Mouse (Mus musculus) monocyte, adult 2 months (primary cell): Measurements from ENCODE around the gene Rpl24.
"Not testable (repeated sequence)": the region's sequence is repeated elsewhere in the genome, so short reads cannot be mapped to it uniquely, and the experiment has no call there.

Experiments
- DNase-seq, 2 experiments: peaks; one replicate each; pipeline ENCODE4 v3.0.0; 2022; ENCODE audit warnings: low spot score in 2 of 2, low read depth in 1 of 2

Rpl24 gene

DNA sequence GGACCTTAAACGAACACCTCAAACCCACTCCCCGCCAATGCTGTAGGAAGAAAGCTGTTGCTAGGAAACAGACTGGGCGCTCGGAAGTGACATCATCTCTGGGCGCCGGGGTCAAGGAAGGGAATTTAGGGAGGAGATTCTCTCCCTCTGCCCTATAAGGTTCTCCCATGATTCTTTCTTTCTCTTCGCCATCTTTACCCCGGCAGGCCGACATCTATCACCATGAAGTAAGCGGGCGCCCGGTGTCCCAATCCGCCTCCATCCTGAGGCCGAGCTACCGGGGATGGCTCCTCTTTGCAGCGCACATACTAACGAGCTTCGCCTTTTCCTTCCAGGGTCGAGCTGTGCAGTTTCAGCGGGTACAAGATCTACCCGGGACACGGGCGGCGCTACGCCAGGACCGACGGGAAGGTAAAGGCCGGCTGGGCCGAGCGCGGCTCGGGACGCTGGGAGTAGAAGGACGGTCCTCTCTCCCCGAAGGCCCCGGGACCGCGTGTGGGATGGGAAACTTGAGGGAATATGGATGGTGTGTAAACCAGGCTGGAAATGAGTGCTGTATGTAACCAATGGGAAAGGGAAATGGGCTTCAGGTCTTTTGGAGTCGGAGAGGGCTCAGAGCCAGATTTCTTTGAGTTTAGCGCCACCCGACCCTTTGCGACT, at the start of gene Rpl24:
Gene Rpl24 (plus strand): TSS at position 64 of the 660 bp plus-strand sequence.
- DNase-seq: peak; percentile 77 to 87

GRCm38 (mm10) chr16:55922079-55922478, 44.0 kb upstream of the Rpl24 start:
- DNase-seq: no peak

GRCm38 (mm10) chr16:55924010-55924409, 42.1 kb upstream of the Rpl24 start:
- no peak for DNase-seq

DNA sequence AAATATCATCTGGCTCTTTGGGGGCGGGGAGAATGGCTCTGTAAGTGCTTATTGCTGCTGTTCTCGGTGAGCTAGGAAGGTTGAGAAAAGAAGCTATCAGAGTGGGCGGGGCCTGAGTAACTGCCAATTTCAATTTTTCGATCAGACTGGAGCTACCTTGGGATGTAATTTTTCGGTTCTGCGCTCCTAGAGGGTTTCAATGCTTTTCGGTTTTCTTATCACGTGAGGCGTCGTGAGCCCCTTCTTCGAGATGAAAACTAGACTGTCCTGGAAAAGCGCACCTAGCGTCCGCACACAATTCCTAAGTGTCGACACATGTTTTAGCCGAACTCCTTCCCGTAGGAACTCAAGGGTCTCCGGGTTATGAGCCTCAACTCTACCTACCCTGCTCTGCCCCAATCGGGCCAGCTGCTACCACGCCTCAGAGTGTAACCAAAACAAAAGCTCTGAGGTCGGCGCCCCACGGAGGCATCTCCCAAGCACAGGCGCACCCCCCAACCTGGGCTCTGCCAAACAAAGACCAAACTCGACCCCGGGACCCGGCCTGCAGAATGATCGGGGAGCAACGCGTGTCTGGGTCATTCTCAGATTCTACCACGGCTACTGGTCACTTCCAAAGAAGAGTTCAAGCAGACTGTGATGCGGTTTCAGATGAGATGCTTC, 32.3 kb upstream of the Rpl24 start:
- DNase-seq: peak in 1 of 2 experiments; percentile 13

- DNase-seq: peak; percentile 79 to 81
Measured at GRCm38 (mm10) chr16:55934453-55935037, 31.5 kb upstream of the Rpl24 start, which contains the start of gene Cep97. TSS of gene Cep97 (minus strand) at chr16:55934855.

DNA sequence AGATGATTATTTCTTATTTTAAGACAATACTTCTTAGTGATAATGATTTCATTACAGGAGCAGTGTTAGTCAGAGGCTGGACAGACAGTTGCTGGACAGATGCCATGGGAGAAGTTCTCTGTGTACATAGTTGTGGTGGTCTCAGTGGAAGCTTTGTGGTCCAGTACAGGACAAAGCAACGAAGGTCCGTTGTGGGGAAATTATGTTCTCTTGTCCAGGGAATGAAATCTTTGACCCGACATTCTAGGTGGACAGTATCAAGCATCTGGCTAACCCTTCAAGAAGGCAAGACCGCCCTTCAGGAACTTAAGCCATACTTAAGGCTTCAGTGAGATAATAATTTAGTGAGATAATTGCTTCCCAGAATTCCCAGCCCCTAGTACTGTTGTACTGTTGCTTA, 27.3 kb upstream of the Rpl24 start:
- no peak for DNase-seq

- DNase-seq: no peak
Measured at GRCm38 (mm10) chr16:55939703-55940102, 26.4 kb upstream of the Rpl24 start.

GRCm38 (mm10) chr16:55940781-55941180, 25.3 kb upstream of the Rpl24 start:
- DNase-seq: no peak

DNA sequence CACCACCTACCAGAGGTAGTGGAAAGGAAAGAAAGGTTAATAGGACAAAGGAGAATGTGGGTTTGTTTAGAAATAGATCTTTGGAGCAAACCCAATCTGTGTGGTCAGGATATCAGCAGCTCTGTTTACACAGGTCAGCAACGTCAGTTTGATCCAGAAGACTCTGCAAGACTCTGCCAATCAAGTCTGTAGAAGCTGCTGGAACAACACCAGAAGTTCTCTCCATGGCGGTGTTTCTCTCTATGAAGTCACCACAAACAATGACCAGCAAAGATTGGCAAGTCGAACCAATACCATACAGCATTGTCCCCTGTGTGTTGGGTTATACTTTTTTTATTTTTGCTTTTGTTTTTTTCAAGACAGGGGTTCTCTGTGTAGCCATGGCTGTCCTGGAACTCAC, 18.8 kb upstream of the Rpl24 start:
- DNase-seq: no peak

DNA sequence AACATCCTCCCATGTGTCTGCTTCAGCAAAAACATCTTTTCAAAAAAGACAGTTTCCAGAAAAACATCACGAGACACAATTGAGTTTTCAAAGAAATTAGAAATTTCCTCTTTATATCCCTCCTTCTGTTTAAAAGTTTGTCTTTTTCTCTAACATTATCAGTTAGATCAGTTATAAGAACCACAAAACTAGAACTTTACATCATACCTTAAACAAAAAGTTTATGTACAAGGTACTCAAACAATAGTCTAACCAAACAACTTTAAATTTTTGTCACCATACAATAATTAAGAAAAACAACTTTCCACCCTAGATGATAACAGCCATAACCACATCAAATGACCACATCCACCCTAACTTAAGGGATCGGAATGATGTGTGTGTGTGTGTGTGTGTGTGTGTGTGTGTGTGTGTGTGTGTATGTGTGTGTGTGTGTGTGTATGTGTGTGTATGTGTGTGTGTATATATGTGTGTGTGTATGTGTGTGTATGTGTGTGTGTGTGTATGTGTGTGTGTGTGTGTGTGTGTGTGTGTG, 18.1 kb upstream of the Rpl24 start:
- not testable (repeated sequence) for DNase-seq

DNA sequence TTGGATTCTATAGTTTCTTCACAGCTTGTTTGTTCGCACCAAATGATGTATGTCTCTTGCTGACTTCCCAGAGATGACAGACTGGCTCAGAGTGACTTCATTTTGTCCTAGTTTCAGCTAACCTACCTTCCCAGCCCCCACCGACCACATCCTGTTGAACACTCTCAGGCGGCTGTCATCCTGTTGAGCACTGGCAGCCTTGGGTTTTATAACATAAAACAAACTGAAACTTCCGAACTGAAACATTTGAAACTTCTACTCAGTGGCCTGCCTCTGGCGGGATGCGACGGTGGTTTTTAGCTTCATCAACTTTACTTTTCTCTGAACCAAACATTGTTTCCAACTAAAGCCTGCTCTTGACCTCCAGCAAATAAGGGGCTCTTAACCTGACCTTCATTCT, 17.1 kb upstream of the Rpl24 start:
- DNase-seq: peak in 1 of 2 experiments; percentile 22

GRCm38 (mm10) chr16:55950462-55950861, 15.6 kb upstream of the Rpl24 start:
- no peak for DNase-seq

DNA sequence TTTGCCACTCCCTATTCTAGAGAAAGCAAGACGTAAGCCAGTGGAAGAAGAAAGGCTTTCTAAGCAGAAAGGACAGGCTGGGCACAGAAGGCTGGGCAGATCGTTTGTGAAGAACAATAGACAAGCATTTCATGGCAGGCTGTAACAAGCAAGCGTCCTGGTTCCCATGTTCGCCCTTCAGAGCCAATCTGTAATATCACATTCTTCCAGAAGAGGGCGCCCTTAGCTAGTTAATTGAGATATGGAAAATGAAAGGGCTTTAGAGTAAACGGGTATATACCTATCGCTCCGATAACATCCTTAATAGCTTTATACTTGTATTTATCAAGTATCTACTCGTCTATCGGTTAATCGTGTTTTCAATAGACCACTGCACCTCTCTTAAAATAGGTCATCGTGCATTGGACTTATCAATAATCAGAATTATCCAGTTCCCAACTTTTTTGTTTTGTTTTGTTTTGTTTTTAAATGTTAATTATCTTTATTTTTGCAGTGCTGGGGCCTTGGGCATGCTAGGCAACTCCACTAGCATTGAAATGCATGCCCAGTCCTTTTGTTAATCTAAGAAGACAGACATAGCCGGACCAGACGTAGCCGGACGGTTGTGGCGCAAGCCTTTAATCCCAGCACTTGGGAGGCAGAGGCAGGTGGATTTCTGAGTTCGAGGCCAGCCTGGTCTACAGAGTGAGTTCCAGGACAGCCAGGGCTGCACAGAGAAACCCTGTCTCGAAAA, 15.0 kb upstream of the Rpl24 start:
- peak; percentile 43 to 53 for DNase-seq

DNA sequence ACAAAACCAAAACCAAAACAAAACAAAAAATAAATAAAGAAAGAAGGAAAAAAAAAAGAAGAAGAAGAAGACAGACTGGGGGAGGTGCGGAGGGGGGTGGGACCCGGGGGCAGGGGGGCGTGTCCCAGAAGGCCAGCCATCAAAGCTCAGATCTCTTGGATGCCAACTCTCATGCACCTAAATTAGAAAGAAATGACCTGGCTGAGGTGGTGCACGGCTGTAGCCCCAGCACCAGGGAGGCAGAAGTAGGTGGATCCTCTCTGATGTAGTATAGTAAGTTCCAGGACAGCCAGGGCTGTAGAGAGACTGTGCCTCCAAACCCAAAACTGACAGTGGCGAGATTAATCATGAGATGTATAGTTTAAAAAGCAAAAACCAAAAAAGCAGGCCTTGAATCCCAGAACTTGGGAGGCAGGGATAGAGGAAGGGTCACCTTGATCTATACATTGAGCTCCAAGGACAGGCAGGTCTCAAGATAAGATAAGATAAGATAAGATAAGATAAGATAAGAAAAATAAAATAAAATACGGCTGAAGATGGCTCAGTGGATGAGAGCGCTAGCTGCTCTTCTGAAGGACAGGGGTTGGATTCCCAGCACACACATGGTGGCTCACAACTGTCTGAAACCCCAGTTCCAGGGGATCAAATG, 14.3 kb upstream of the Rpl24 start:
- no peak for DNase-seq

DNA sequence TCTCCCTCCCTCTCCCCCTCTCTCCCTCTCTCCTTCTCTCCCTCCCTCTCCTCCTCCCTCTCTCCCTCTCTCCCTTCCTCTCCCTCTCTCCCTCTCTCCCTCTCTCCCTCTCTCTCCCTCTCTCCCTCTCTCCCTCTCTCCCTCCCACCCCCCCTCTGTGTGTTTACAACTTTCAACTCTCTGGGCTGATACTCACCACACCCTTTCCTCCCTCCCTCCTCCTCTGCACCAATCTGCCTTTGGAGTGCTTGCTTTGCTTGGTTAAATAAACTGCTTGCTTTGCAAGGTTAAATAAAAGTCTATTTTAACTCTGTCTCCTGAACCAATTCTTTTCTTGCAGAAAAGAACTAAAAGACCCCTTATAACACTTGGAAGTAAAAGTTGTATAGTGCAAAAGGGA, 13.3 kb upstream of the Rpl24 start:
- DNase-seq: no peak

DNA sequence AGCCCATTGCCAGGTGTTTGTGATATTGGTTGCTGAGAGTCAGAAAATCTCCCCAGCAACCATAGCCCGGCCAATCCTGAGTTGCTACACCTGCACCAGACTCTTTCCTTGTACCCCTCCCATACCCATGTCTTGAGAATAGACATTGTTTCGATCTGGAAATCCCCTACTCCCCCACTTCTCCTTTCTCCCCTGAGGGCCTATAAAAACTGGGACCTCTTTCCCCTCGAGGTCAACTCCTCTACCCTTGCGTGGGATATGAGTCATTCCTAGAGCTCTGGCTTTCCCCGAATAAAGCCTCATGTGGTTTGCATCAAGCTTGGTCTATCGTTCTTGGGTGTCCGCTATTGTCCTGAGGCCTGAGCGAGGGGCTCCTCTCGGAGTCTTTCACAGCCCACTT, 11.9 kb upstream of the Rpl24 start:
- DNase-seq: not testable (repeated sequence)

DNA sequence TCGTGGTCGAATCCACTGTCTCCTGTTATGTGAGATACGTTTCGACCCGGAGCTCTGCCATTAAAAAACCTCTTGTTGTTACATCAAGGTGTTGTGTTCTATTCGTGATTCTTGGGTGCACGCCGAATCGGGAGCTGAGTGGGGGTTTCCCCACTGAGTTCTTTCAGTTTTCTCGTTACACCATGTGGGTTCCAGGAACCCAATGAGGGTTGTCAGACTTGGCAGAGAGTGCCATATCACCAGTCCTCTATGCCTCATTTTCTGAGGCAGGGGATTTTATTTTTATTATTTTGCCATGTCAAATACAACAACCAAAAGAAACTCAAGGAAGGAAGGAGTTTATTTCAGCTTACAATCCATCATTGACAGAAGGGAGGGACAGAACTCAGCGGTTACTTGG, 3.0 kb upstream of the Rpl24 start:
- DNase-seq: not testable (repeated sequence)

GRCm38 (mm10) chr16:55964126-55964949, 1.7 kb upstream of the Rpl24 start:
- no peak for DNase-seq

- no peak for DNase-seq
Measured at GRCm38 (mm10) chr16:55967221-55967620, 1.1 kb downstream of the Rpl24 start.

- DNase-seq: peak in 1 of 2 experiments; percentile 16
Measured at GRCm38 (mm10) chr16:55969147-55969546, 3.1 kb downstream of the Rpl24 start.
